Mouse (Mus musculus): ENCODE measurements at regions not wholly inside any gene's neighbourhood (a gene's known extent, or its start where the extent isn't known, plus 50 kb on each side); places are given as distances from the start of the nearest gene placed in this dataset.

DNA sequence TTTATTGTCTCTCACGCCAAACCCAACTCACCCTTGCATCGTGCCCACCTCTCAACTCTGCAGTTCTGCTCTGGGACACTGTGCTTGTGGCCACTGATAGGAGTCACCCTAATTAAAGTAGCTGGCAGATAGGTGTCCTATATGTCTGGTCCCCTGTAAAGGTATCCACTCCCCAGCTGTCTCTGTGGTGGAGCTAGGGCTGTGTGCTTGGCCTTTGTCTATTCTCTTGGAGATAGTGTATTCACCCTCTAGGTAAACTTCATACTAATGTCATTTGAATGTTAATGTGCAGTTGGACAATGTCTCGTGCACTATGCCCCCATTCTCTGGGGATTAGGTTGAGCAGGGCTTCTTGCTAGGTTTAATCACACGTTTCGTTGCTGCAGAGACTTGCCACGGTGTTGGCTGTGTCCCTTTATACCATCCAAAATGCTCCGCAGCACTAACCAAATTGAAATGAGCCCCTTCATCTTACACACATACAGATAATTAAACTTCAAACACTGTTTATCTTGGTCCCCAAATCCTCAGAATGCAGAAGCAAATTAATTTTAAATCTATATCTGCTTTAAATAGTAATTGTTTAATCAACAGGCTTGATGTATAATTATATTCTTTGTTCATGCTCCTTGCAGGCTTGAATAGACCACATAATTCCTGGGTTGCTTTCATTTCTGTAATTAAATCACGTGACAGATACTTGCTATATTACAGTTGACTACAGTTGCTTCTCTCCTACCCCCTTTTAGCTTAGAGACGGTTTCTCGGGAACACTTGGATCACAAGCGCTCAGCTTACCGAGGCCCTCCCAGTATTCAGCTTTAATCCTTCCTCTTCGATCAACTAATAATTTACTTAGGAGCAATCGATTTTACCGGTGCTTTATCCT lies 453.0 kb upstream of the Slc30a5 start:
- Histone ChIP-seq H3K36me3 (replicated peaks in 1 of 2; ENCODE audit: control insufficient read depth in 1 of 2, insufficient read depth in 1 of 2, low read length in 1 of 2) (no peaks in the 10 kb centered on the region), H3K4me2 (ENCODE audit: insufficient read depth, low read depth, poor library complexity, severe bottlenecking) (no peak overlapping the region), H3K4me3 (replicated peaks in 1 of 3; ENCODE audit: low read depth in 2 of 3, low read length in 2 of 3, poor library complexity in 1 of 3) (no peak overlapping the region), H3K9ac (ENCODE audit: insufficient read depth, low read depth) (no peak overlapping the region), H3K27me3 (replicated peaks) (no peaks in the 10 kb centered on the region), H3K4me1 (ENCODE audit: control insufficient read depth in 1 of 2, insufficient read depth in 2 of 2) (no peaks in the 10 kb centered on the region), H3K27ac (ENCODE audit: insufficient read depth, low read depth) (no peak overlapping the region), H3K79me2 (replicated peaks; ENCODE audit: control insufficient read depth, extremely low read depth, insufficient read depth, poor library complexity, severe bottlenecking) (no peaks in the 10 kb centered on the region), H3K9me3 (replicated peaks; ENCODE audit: low read length) (no peaks in the 10 kb centered on the region)
- dilution Hi-C loops (cut with MboI; ENCODE audit: extremely low pct_ligation_motif_present, extremely low pct_unique_long_range_greater_than_20kb, low sequenced_read_pairs), result no loop called here
- TF ChIP-seq GABPA (IDR thresholded peaks at IDR 0.05; ENCODE audit: insufficient replicate concordance, low read depth, low read length) (no peak), TBP (conservative IDR thresholded peaks at IDR 0.05; ENCODE audit: low read depth, low read length) (no peak), USF1 (IDR thresholded peaks at IDR 0.05; ENCODE audit: low read depth, low read length) (no peak), CHD2 (IDR thresholded peaks at IDR 0.05; ENCODE audit: low read length) (no peak), SMC3 (IDR thresholded peaks at IDR 0.05; ENCODE audit: low read depth, low read length) (no peak), MXI1 (IDR thresholded peaks at IDR 0.05; ENCODE audit: low read depth, low read length) (no peak), NRF1 (IDR thresholded peaks at IDR 0.05; ENCODE audit: low read depth, low read length) (no peak), MEF2A (IDR thresholded peaks at IDR 0.05; ENCODE audit: borderline replicate concordance, low read depth, low read length) (no peak), BHLHE40 (IDR thresholded peaks at IDR 0.05; ENCODE audit: low read depth, low read length) (no peak), NELFE (IDR thresholded peaks at IDR 0.05; ENCODE audit: low read depth, low read length) (no peak), HCFC1 (IDR thresholded peaks at IDR 0.05; ENCODE audit: low read depth, low read length) (no peak), ZKSCAN1 (IDR thresholded peaks at IDR 0.05; ENCODE audit: borderline replicate concordance, low read depth, low read length) (no peak), MYC (IDR thresholded peaks at IDR 0.05; ENCODE audit: low read depth, low read length) (no peak), CHD1 (IDR thresholded peaks at IDR 0.05; ENCODE audit: low read depth, low read length) (no peak)
- in situ Hi-C loops (cut with MboI; ENCODE audit: low pct_ligation_motif_present, low pct_unique_long_range_greater_than_20kb, low sequenced_read_pairs), result no loop called here
- no peak for DNase-seq (ENCODE audit: extremely low read depth)

GRCm38 (mm10) chr13:101278127-101278526 lies 444.9 kb upstream of the Slc30a5 start:
- H3K4me3 ChIP-seq (replicated peaks in 1 of 3; ENCODE audit: low read depth in 2 of 3, low read length in 2 of 3, poor library complexity in 1 of 3), result no peak overlapping the region
- H3K79me2 ChIP-seq (replicated peaks; ENCODE audit: control insufficient read depth, extremely low read depth, insufficient read depth, poor library complexity, severe bottlenecking), result no peaks in the 10 kb centered on the region
- dilution Hi-C loops (cut with MboI; ENCODE audit: extremely low pct_ligation_motif_present, extremely low pct_unique_long_range_greater_than_20kb, low sequenced_read_pairs) (no loop called here), in situ Hi-C loops (cut with MboI; ENCODE audit: low pct_ligation_motif_present, low pct_unique_long_range_greater_than_20kb, low sequenced_read_pairs) (no loop called here)
- H3K9me3 ChIP-seq (replicated peaks; ENCODE audit: low read length), result peaks cover 3% of the 10 kb centered on the region
- H3K36me3 ChIP-seq (replicated peaks in 1 of 2; ENCODE audit: control insufficient read depth in 1 of 2, insufficient read depth in 1 of 2, low read length in 1 of 2), result no peaks in the 10 kb centered on the region
- H3K27me3 ChIP-seq (replicated peaks), result no peaks in the 10 kb centered on the region
- no peak overlapping the region for H3K27ac ChIP-seq (ENCODE audit: insufficient read depth, low read depth)
- no peaks in the 10 kb centered on the region for H3K4me1 ChIP-seq (ENCODE audit: control insufficient read depth in 1 of 2, insufficient read depth in 2 of 2)
- no peak overlapping the region for H3K9ac ChIP-seq (ENCODE audit: insufficient read depth, low read depth)
- no peak overlapping the region for H3K4me2 ChIP-seq (ENCODE audit: insufficient read depth, low read depth, poor library complexity, severe bottlenecking)
- TF ChIP-seq CHD1 (IDR thresholded peaks at IDR 0.05; ENCODE audit: low read depth, low read length), result no peak
- no peak for TF ChIP-seq ZMIZ1 (IDR thresholded peaks at IDR 0.05; ENCODE audit: low read depth, low read length)
- no peak for TF ChIP-seq NELFE (IDR thresholded peaks at IDR 0.05; ENCODE audit: low read depth, low read length)
- no peak for TF ChIP-seq ETS1 (conservative IDR thresholded peaks at IDR 0.05; ENCODE audit: low read depth, low read length)
- no peak for TF ChIP-seq ZC3H11A (IDR thresholded peaks at IDR 0.05; ENCODE audit: low read depth, low read length)
- TF ChIP-seq PAX5 (IDR thresholded peaks at IDR 0.05; ENCODE audit: low read length), result no peak
- no peak for TF ChIP-seq ZNF384 (IDR thresholded peaks at IDR 0.05; ENCODE audit: low read depth, low read length)
- no peak for TF ChIP-seq MAZ (IDR thresholded peaks at IDR 0.05; ENCODE audit: low read depth, low read length)
- TF ChIP-seq SIN3A (IDR thresholded peaks at IDR 0.05; ENCODE audit: low read length), result no peak
- no peak for TF ChIP-seq POLR2AphosphoS2 (IDR thresholded peaks at IDR 0.05; ENCODE audit: low read depth, low read length)
- no peak for TF ChIP-seq NRF1 (IDR thresholded peaks at IDR 0.05; ENCODE audit: low read depth, low read length)
- TF ChIP-seq HCFC1 (IDR thresholded peaks at IDR 0.05; ENCODE audit: low read depth, low read length), result no peak
- TF ChIP-seq RCOR1 (conservative IDR thresholded peaks at IDR 0.05; ENCODE audit: low read depth, low read length), result no peak
- TF ChIP-seq BHLHE40 (IDR thresholded peaks at IDR 0.05; ENCODE audit: low read depth, low read length), result no peak
- TF ChIP-seq MAX (IDR thresholded peaks at IDR 0.05; ENCODE audit: low read length), result no peak
- no peak for DNase-seq (ENCODE audit: extremely low read depth)

All from CH12.LX (cell line).